Mouse (Mus musculus) ES-E14 (cell line): ENCODE results near the gene Ubfd1.

Experiments
- CHD2 ChIP-seq: IDR thresholded peaks from 2 replicates; pipeline ENCODE4 v1.6.1; 2014; ENCODE audit warnings: mild to moderate bottlenecking, low read depth, low read length, inconsistent platforms
- HCFC1 ChIP-seq: IDR thresholded peaks from 2 replicates; pipeline ENCODE4 v1.6.1; 2012; ENCODE audit warnings: low read length, inconsistent platforms, borderline replicate concordance; ENCODE audit not compliant: insufficient read depth
- ZC3H11A ChIP-seq: IDR thresholded peaks from 2 replicates; pipeline ENCODE4 v1.6.1; 2012; ENCODE audit warnings: low read depth, mild to moderate bottlenecking, inconsistent platforms, low read length, borderline replicate concordance
- ZNF384 ChIP-seq: IDR thresholded peaks from 2 replicates; pipeline ENCODE4 v1.6.1; 2012; ENCODE audit warnings: low read depth, low read length, inconsistent platforms

DNA sequence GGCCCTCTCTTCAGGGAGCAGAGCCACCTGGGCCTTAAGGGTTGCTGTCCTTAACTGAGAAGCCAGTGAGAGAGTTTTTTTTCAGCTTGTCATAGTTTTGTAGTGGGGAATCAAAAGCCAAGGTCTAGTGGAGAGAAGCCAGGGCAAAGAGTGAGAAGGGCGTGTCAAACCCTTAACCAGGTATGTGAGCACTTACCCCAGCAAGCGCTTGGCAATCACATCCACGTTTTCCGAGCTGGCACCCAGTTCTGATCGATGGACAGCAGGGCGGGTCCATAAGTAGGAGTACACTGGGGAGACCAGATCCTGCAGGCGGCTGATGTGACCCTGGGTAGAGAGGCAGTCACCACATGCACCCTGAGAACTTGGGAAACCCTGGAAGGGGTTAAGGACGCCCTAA lies 22.9 kb upstream of the Ubfd1 start:
- TF ChIP-seq ZNF384 (no peak), ZC3H11A (no peak), CHD2 (no peak), HCFC1 (no peak)
